Mouse (Mus musculus) T-cell, adult 2 months (primary cell): Measurements from ENCODE around the gene Os9.
"Not testable (repeated sequence)": the region's sequence is repeated elsewhere in the genome, so short reads cannot be mapped to it uniquely, and the experiment has no call there.

Experiments
- DNase-seq: peaks from one replicate; pipeline ENCODE4 v3.0.0; 2022; ENCODE audit warnings: low spot score

The Os9 gene

GRCm38 (mm10) chr10:127063913-127064870 is 56.7 kb downstream of the Os9 start:
- DNase-seq: no peak

- DNase-seq: peak; percentile 97
Measured at GRCm38 (mm10) chr10:127063239-127063872, 57.6 kb downstream of the Os9 start, which contains the start of gene Cdk4. Gene Cdk4 (plus strand): TSS chr10:127063534.

GRCm38 (mm10) chr10:127062503-127062902 is 58.4 kb downstream of the Os9 start:
- DNase-seq: no peak

DNA sequence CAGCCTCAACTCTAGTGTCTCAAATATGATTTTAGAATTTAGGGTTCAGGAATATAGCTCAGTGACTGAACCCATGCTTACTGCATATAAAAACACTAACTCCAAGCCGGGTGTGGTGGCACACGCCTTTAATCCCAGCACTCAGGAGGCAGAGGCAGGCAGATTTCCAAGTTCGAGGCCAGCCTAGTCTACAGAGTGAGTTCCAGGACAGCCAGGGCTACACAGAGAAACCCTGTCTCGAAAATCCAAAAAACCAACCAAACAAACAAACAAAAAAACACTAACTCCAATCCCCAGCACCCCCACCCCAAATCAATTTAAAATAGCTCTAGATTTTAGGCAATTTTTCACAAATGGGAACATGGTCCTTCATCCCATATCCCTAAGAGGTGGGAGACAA is 58.8 kb downstream of the Os9 start:
- not testable (repeated sequence) for DNase-seq

DNA sequence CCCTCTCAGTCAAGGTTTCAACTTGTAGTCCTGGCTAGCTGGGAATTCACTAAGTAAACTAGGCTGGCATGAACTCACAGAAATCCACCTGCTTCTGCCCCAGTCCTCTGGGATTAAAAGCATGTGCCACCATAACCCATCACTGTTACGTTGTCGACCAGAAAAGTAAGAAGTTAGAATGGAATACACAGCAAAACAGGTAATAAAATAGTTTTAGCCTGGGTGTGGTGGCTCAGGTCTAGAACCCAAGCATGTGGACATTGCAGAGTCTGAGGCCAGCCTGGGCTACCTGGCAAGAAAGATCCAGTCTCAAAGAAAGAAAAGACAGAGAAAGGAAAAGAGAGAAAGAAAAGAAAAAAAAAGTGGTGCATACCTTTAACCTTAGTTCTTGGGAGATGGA is 59.4 kb downstream of the Os9 start:
- no peak for DNase-seq

- no peak for DNase-seq
Measured at GRCm38 (mm10) chr10:127061085-127061484, 59.8 kb downstream of the Os9 start.

GRCm38 (mm10) chr10:127059968-127060916 is 60.7 kb downstream of the Os9 start, which contains the start of gene March9:
Gene March9 (minus strand): TSS chr10:127060184.
- peak; percentile 73 for DNase-seq

DNA sequence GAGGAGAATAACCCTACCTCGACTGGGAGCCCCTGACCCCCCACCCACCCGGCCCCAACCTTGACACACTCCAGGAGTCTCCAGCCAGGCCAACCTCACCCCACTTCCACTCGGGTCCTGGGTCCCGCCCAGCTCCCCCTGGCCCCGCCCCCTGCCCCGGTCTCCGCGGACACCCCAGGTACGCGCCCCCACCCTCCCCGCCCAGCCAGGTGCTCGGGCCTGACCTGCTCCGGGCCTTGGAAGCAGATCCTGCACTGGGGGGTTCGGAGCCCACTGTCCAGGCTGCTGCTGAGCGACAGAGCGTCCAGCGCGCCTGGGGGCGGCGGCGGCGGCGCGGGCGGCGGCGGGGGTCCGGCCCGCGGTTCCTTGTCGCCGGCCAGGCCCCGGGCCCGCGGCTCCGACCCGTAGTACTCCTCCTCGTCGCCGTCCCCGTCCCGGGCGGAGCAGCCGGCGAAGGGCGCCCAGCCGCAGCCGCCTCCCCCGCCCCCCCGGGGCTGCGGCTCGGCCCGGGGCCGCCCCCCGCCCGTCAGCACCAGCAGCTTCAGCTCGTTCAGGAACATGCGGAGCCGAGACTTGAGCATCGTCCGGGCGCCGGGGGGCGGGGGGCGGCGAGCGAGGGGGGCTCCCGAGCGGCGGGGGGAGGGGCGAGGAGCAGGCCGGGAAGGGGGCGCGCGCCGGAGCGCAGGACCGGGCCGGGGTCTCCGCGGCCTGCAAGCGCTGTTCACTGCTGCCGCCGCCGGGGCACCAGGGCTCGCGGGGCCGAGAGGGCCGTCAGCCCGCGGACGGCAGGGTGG is 61.6 kb downstream of the Os9 start:
- DNase-seq: no peak

- no peak for DNase-seq
Measured at GRCm38 (mm10) chr10:127058708-127059107, 62.2 kb downstream of the Os9 start.

GRCm38 (mm10) chr10:127058161-127058560 is 62.8 kb downstream of the Os9 start:
- DNase-seq: peak; percentile 79

GRCm38 (mm10) chr10:127056490-127056889 is 64.4 kb downstream of the Os9 start:
- DNase-seq: no peak

DNA sequence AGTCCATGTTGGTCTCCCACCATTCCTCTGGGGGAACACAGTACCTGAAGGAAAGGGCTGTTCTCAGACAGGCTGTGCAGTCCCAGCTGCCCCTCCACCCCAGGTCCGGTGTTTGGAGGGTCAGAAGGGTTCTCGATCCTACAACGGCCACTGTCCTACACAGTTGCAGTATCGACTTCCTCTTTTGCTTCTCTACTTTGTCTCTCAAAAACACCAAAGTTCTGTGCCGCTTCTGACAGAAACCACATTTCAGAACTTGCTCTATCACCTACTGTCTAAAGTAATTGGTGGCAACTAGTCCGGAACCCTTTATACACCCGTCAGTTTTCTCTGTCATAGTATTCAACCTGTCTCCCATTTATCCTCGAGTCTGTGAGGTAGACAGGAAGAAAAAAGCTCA is 65.5 kb downstream of the Os9 start:
- DNase-seq: no peak

DNA sequence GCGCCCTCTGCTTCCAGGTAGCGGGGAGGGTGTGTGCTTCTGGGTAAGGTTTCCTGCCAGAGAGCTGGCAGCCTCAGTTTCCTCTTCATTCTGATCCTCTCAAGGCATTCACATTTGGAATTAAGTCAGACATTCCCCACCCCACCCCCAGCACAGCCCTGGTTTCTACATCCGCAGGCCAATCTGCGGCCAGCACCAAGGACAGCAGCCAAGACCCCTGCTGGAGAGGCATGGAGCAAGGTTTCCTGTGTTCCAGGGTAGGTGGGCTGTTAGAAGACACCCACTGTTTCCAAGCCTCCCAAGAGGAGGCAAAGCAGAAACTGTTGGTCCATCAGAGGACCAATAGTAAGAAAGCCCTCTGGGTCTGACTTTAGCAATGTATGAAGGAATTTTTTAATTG is 66.3 kb downstream of the Os9 start:
- no peak for DNase-seq

- no peak for DNase-seq
Measured at GRCm38 (mm10) chr10:127050119-127050474, 70.8 kb downstream of the Os9 start.

GRCm38 (mm10) chr10:127049395-127050118 is 71.4 kb downstream of the Os9 start:
- no peak for DNase-seq

- DNase-seq: no peak
Measured at GRCm38 (mm10) chr10:127048608-127049394, 72.1 kb downstream of the Os9 start.

GRCm38 (mm10) chr10:127047954-127048353 is 73.0 kb downstream of the Os9 start, which contains the start of gene Cyp27b1:
Gene Cyp27b1 (plus strand): TSS chr10:127048250.
- DNase-seq: no peak
